Mouse (Mus musculus) heart, embryonic 10.5 days (tissue): ENCODE data around the gene Cnnm2. TPM values are rescaled to one million over a fixed set of nuclear protein-coding genes. Genes with fewer than 3 reads are reported as not detected.
A peak's percentile ranks its signal among the peaks of the same experiment; 100 is the strongest.

Source experiments
- DNase-seq: peaks from one replicate; pipeline ENCODE4 v3.0.0-alpha.2; 2017; ENCODE audit warnings: low spot score
- H3K27ac ChIP-seq: fragments of 300-500 bp; sonication (generic); 2 replicates; pipeline ENCODE4 v1.5.1; 2016; ENCODE audit warnings: mild to moderate bottlenecking
- H3K27me3 ChIP-seq: fragments of 300-500 bp; sonication (generic); 2 replicates; pipeline ENCODE4 v1.6.1; 2016; ENCODE audit warnings: mild to moderate bottlenecking; ENCODE audit not compliant: poor library complexity, insufficient read depth, severe bottlenecking
- H3K36me3 ChIP-seq: fragments of 300-500 bp; sonication (generic); 2 replicates; pipeline ENCODE4 v1.6.1; 2016; ENCODE audit warnings: mild to moderate bottlenecking, moderate library complexity
- H3K4me1 ChIP-seq: fragments of 300-500 bp; sonication (generic); 2 replicates; pipeline ENCODE4 v1.6.1; 2016; ENCODE audit warnings: mild to moderate bottlenecking
- H3K4me3 ChIP-seq: fragments of 300-500 bp; sonication (generic); 2 replicates; pipeline ENCODE4 v1.5.1; 2016; ENCODE audit warnings: mild to moderate bottlenecking, moderate library complexity
- H3K9me3 ChIP-seq: fragments of 300-500 bp; sonication (generic); 2 replicates; pipeline ENCODE4 v1.6.1; 2016; ENCODE audit warnings: mild to moderate bottlenecking, moderate library complexity
- WGBS: fragments of 180-500 bp; shearing (Covaris S2); methylation state at CpG from one replicate; pipeline ENCODE4 v1.1.7; 2016; 5-methylcytosine and 5-hydroxymethylcytosine counted together
- polyA plus RNA-seq: library from polyadenylated mRNA; unstranded; fragments of >200 nt; fragmentation: Nextera tagmentation; extraction: Ambion mirVana; gene quantifications from 2 replicates; pipeline ENCODE4 v1.2.1, GENCODE M21; 2016

Cnnm2 gene
- polyA plus RNA-seq, 1 experiment from 2014 or later: 2.7 TPM

DNA sequence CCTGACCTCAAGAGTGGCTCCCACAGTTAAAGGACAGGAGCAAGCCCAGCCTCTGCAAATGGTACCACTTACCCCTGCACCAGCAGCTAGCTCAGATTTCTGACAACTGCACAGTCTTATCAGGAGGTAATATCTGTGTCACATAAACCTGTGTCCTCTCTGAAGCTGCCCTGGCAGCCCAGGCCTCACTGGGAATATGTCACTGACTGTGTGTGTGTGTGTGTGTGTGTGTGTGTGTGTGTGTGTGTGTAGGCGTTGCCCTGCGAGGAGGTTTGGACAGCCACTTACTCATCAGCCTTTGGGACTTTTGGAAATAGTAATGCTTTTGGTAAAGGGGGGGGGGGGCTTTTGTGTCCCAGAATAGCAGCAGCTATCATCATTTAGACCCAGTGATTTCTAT, 81.6 kb downstream of the Cnnm2 start:
- H3K27ac ChIP-seq: peak overlapping the region; percentile 24; the same call in 1 of the 2 replicates
- H3K27me3 ChIP-seq: no peaks in the 10 kb centered on the region
- H3K4me1 ChIP-seq: peaks cover 27% of the 10 kb centered on the region
- WGBS: 68% methylated on average over 2 of the region's 2 CpGs
- H3K9me3 ChIP-seq: no peaks in the 10 kb centered on the region
- no peak overlapping the region for H3K4me3 ChIP-seq
- DNase-seq: no peak
- H3K36me3 ChIP-seq: no peaks in the 10 kb centered on the region

DNA sequence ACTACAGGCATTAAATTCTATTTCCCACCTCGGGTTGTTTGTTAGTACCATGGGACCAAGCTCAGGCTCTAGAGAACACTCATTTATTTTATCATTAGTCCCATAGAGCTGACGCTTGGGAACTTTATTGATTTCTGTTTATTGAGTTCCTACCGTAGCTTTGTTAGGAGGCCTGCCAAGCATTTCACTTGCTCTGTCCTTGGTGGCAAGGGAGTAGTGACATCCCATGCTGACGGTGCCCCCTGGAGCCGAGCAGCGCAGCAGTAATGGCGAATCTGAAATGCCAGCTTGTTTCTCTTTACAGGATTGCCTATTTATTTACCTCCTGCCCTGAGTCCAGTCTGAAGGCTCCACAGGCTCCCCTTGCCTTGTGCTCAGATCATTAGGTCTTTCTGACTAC, 84.7 kb downstream of the Cnnm2 start:
- no peaks in the 10 kb centered on the region for H3K9me3 ChIP-seq
- peak overlapping the region; percentile 23; the same call in 1 of the 2 replicates for H3K27ac ChIP-seq
- H3K4me3 ChIP-seq: no peak overlapping the region
- 83% methylated on average over 7 of the region's 7 CpGs for WGBS
- no peak for DNase-seq
- no peaks in the 10 kb centered on the region for H3K27me3 ChIP-seq
- peaks cover 47% of the 10 kb centered on the region for H3K4me1 ChIP-seq
- H3K36me3 ChIP-seq: no peaks in the 10 kb centered on the region

DNA sequence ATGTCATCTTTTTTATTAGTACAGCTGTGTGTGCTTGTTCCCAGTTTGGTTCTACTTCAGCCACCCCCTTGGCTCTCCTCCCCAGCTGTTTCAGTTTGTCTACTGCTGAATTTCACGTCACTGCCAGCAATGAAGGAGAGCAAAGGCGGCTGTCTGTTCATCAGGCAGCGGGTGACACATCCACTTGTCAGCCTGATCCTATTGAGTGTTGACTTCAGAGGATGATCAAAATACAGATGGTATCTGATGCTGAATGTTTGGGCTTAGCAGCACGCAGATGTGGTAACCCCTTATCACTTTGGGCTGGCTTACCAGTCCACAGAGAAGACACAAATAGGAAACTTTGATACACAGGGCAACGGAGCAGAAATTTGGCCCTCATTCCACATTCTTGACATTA, 85.1 kb downstream of the Cnnm2 start:
- Histone ChIP-seq H3K9me3 (no peaks in the 10 kb centered on the region), H3K27me3 (no peaks in the 10 kb centered on the region), H3K4me3 (no peak overlapping the region), H3K36me3 (no peaks in the 10 kb centered on the region), H3K27ac (peak overlapping the region; percentile 23; the same call in 1 of the 2 replicates), H3K4me1 (peaks cover 47% of the 10 kb centered on the region)
- DNase-seq: no peak
- WGBS: 61% methylated on average over 5 of the region's 5 CpGs

DNA sequence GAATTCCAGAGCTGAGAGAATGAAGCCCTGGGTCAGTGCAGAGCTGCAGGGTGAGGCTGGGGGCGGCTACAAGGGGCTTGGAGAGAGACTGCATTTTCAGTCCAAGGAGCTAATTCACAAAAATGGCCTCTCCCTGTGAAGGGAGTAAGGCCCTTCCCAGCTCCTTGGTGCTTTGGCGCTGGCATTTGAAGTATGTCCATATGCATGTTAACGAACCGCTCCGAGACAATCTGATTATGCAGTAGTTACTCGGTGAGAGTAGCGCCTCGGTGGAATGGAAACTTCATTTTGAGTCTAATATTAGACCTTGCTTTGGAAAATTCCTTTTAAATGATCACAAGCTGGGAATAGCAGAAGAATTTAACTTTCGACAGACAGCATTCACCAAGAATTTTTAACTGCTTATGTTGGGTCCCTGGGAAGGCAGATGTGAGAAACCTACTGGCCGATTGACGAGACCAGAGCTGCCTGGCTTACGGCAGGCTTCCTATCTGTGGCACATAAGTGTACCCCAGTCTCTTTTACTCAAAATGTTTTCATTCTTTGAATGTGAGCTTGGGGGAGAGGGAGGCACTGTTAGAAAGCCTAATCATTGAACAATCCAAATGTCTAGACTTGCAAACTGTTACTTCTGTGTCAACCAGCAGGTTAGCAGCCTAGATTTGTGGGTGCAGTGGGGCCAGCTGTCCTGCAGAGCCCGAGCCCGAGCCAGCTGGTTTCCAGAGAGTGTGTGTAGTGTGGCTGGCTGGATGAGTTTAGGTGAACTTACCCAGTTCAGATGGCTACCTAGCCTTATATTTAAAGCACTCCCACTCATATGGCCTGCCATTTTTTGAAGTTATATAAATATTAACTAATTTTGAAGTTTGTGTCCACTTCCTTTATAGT, 87.2 kb downstream of the Cnnm2 start:
- WGBS: 42% methylated on average over 14 of the region's 14 CpGs
- H3K9me3 ChIP-seq: no peaks in the 10 kb centered on the region
- no peaks in the 10 kb centered on the region for H3K27me3 ChIP-seq
- H3K4me3 ChIP-seq: peak overlapping the region; percentile 25
- DNase-seq: no peak
- H3K4me1 ChIP-seq: peaks cover 40% of the 10 kb centered on the region
- H3K27ac ChIP-seq: peak overlapping the region; percentile 84
- no peaks in the 10 kb centered on the region for H3K36me3 ChIP-seq

DNA sequence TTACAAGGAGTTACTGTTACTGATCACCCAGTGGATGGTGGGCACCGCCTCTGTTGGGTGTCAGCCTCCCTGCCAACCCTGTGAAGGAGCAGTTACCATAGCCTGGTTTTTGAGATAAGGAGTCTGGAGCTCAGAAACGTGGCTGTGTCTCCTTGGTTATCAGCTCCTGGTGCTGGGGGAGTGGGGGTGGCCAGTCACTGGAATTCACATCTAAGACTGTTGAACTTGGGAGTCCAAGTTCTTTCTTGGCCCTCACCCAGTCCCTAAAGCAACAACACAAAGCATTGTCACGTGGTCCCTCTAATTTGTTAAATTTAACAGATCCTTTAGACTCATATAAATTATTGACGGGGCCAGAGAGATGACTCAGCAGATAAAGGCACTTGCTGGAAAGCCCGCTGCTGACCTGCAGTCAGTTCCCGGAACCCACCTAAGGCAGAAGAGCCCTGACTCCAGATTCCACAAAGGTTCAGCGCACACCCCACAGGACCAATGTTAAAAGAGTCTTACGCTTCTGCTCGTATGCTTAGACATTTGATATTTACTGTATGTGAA, 88.1 kb downstream of the Cnnm2 start:
- H3K36me3 ChIP-seq: no peaks in the 10 kb centered on the region
- H3K9me3 ChIP-seq: no peaks in the 10 kb centered on the region
- peak overlapping the region; percentile 84 for H3K27ac ChIP-seq
- WGBS: 62% methylated on average over 9 of the region's 9 CpGs
- no peak overlapping the region for H3K4me3 ChIP-seq
- peaks cover 43% of the 10 kb centered on the region for H3K4me1 ChIP-seq
- peak; percentile 92 for DNase-seq
- H3K27me3 ChIP-seq: no peaks in the 10 kb centered on the region

DNA sequence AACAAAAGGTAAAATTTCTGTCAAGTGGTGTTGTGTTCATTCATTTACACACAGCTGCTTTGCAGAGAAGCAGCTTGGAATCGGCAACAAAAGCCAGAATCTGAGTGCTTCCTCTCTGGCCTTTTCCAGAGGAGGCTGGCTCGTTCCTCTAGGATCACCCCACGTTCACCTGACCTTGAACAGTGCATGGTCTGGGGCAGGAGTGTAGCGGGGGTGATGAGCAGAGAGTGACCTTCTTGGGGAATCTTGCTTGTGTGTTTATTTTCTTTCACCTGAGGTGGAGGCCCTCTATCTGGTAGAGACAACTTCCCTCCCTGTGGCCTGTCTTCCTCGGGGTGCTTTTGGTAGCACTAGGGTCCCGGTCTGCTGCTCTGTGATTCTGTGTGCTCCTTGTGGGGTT, 94.8 kb downstream of the Cnnm2 start:
- Histone ChIP-seq H3K4me3 (no peak overlapping the region), H3K4me1 (peaks cover 35% of the 10 kb centered on the region), H3K27ac (peak overlapping the region; percentile 60), H3K36me3 (no peaks in the 10 kb centered on the region), H3K27me3 (no peaks in the 10 kb centered on the region), H3K9me3 (no peaks in the 10 kb centered on the region)
- no peak for DNase-seq
- WGBS: 45% methylated on average over 6 of the region's 6 CpGs

DNA sequence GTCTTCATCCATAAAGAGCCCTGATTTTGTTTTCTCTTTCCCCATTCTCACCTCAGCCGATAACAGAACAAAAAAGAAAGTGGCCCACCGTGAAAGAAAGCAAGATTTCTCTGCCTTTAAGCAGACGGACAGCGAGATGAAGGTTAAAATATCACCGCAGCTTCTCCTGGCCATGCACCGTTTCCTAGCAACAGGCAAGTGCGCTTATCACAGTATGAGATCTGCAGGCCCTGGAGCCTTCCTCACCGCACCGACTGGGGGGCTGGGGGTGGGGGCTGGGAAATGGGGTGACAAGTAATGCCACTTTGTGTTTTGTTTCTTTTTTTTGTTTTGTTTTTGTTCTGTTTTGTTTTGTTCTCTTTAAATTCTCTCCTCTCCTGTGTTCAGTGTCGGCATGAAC, 95.4 kb downstream of the Cnnm2 start:
- 38% methylated on average over 10 of the region's 10 CpGs for WGBS
- H3K27me3 ChIP-seq: no peaks in the 10 kb centered on the region
- H3K9me3 ChIP-seq: no peaks in the 10 kb centered on the region
- H3K4me3 ChIP-seq: no peak overlapping the region
- peak overlapping the region; percentile 60; the same call in 1 of the 2 replicates for H3K27ac ChIP-seq
- no peaks in the 10 kb centered on the region for H3K36me3 ChIP-seq
- DNase-seq: no peak
- peaks cover 35% of the 10 kb centered on the region for H3K4me1 ChIP-seq

DNA sequence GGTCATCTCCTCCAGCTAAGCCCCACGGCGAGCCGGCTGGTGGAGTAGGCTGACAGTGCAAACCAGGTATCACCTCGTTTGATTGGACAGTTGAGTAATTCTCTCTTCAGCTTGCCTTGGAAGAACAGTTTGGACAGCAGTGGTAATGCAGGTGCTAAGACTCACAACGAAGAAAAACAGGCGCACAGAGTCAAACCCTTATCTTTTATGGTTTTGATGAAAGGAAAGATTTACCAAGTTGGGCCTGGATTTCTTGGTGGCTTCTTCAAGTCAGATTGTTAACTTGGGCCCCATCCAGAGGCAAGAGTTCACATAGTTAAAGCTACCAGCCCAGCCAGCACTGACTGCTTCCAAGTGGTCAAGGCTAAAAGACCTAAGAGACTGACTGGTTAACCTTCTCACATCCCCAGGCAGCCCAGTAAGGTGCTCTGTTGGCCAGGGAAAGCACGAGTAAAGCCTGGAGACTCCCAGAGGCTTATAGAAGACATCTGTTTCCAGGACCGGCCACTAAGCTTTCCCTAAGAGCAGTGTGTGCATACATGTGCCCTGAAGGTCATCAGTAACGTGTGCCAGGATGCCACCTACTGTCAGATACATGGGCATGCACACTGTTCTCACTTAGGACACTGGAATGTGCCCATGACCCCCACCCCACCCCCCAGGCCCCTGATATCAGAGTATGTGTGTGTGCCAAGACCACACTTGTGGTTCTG, 96.0 kb downstream of the Cnnm2 start:
- Histone ChIP-seq H3K27ac (peak overlapping the region; percentile 60), H3K4me3 (no peak overlapping the region), H3K9me3 (no peaks in the 10 kb centered on the region), H3K27me3 (no peaks in the 10 kb centered on the region), H3K4me1 (peaks cover 37% of the 10 kb centered on the region), H3K36me3 (no peaks in the 10 kb centered on the region)
- DNase-seq: no peak
- 57% methylated on average over 9 of the region's 9 CpGs for WGBS

DNA sequence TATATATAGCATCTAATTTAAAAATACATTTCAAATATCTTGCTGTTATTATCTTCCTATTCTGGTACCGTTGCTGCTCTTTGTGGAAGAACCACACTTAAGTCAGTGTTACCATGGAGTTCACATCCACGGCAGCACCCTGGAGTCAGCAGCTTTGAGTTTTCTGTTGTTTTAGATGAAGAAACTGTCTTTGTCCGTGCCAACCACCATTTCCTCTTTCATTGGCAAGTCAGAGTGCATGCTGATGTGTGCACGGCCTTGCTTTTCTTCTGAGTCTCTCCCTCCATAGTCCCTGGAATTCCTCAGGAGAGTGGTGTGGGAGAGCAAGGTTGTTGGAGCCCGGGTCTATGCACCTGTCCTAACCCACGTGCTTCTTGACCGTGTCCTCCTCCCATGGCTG, 96.8 kb downstream of the Cnnm2 start:
- no peaks in the 10 kb centered on the region for H3K36me3 ChIP-seq
- WGBS: 87% methylated on average over 7 of the region's 7 CpGs
- no peaks in the 10 kb centered on the region for H3K9me3 ChIP-seq
- no peak overlapping the region for H3K4me3 ChIP-seq
- DNase-seq: no peak
- peaks cover 44% of the 10 kb centered on the region for H3K4me1 ChIP-seq
- H3K27me3 ChIP-seq: no peaks in the 10 kb centered on the region
- no peak overlapping the region for H3K27ac ChIP-seq

DNA sequence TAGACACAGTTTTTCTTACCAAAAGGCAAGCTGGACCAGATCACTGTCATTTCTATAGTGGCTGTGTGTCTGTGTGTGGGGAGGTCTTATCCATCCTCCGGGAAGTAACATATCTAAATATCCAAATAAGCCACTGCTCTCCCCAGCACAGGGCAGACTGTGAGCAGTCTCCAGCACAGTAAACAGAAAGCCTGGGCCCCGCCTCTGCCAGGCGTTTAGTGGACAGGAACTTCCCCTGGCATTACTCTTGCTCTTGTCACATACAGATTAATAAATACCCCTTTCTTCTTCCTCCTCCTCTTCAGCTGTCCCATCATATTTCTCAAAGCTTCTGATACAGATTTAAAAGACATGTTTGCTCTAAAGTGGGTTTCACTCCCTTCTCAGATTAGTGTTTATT, 101.2 kb downstream of the Cnnm2 start:
- no peak for DNase-seq
- 43% methylated on average over 3 of the region's 3 CpGs for WGBS
- peaks cover 39% of the 10 kb centered on the region for H3K4me1 ChIP-seq
- no peaks in the 10 kb centered on the region for H3K36me3 ChIP-seq
- H3K4me3 ChIP-seq: no peak overlapping the region
- no peak overlapping the region for H3K27ac ChIP-seq
- 0 out of 2 replicates have a peak, but pooled peaks cover 7% of the 10 kb centered on the region for H3K27me3 ChIP-seq
- no peaks in the 10 kb centered on the region for H3K9me3 ChIP-seq

DNA sequence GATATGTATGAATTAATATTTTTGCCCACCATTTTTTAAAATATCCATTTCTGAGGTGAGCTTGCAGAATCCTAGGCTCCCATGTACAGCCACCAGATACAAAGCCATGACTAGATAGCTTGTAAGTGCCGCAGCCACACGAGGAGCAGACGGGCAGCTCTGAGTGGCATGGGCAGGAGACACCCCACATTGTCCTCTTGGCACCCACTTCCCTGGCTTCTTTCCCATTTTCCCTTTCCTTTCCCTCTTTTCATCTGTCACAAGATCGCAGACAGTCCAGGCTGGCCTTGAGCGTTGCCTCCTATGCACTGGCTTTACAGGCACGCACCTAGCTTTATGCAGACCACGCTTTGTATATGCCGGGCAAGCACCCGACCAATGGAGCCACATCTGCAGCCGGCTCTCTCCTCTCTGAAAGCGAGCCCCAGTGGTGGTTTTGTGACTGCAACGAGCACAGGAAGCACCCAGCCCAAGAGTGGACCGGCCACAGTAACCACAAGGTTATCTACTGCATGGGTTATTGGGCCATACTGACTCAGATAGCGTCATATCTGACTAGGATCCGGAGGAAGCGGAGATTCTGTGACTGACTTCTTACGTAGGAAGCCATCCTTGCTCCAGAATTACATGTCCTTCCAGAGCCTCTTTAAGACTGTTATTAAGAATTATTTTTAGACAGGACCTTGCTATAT, 102.0 kb downstream of the Cnnm2 start:
- no peak overlapping the region for H3K4me3 ChIP-seq
- H3K4me1 ChIP-seq: peaks cover 36% of the 10 kb centered on the region
- H3K27me3 ChIP-seq: 0 out of 2 replicates have a peak, but pooled peaks cover 7% of the 10 kb centered on the region
- H3K36me3 ChIP-seq: no peaks in the 10 kb centered on the region
- DNase-seq: no peak
- H3K27ac ChIP-seq: no peak overlapping the region
- 73% methylated on average over 17 of the region's 17 CpGs for WGBS
- H3K9me3 ChIP-seq: no peaks in the 10 kb centered on the region

DNA sequence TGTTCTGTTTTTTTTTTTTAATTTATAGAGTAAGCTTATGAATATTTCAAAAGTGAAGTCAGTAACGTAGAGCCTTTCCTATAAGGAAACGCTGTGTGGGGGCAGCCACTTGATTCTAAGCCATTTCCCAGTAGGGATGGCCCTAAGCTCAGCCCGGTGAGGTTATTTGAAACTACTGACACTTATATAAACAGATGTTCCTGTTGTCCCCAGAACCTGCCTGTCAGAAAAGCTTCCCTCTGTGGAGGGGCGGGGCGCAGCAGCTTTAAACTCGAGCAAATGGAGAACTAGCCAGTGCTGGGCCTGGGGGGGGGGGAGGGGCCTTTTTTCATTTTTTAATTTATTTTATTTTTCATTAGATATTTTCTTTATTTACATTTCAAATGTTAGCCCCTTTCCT, 102.7 kb downstream of the Cnnm2 start:
- WGBS: 51% methylated on average over 6 of the region's 6 CpGs
- Histone ChIP-seq H3K4me1 (peaks cover 40% of the 10 kb centered on the region), H3K4me3 (no peak overlapping the region), H3K9me3 (no peaks in the 10 kb centered on the region), H3K27me3 (0 out of 2 replicates have a peak, but pooled peaks cover 7% of the 10 kb centered on the region), H3K36me3 (no peaks in the 10 kb centered on the region), H3K27ac (no peak overlapping the region)
- DNase-seq: no peak
